Mouse (Mus musculus): ENCODE results near the gene Cdh23.
A peak's percentile ranks its signal among the peaks of the same experiment; 100 is the strongest.

Gene Cdh23

GRCm38 (mm10) chr10:60474549-60474948 is 221.7 kb downstream of the Cdh23 start:
- no peak for DNase-seq (ENCODE audit: low spot score)

- DNase-seq (ENCODE audit: low spot score): no peak
Measured at GRCm38 (mm10) chr10:60473782-60474322, 222.4 kb downstream of the Cdh23 start.

- DNase-seq (ENCODE audit: low spot score): no peak
Measured at GRCm38 (mm10) chr10:60467752-60468151, 228.5 kb downstream of the Cdh23 start.

GRCm38 (mm10) chr10:60463953-60464647 is 232.2 kb downstream of the Cdh23 start:
- no peak for DNase-seq (ENCODE audit: low spot score)

- no peak for DNase-seq (ENCODE audit: low spot score)
Measured at GRCm38 (mm10) chr10:60456662-60457397, 239.5 kb downstream of the Cdh23 start.

- no peak for DNase-seq (ENCODE audit: low spot score)
Measured at GRCm38 (mm10) chr10:60455193-60455592, 241.1 kb downstream of the Cdh23 start.

DNA sequence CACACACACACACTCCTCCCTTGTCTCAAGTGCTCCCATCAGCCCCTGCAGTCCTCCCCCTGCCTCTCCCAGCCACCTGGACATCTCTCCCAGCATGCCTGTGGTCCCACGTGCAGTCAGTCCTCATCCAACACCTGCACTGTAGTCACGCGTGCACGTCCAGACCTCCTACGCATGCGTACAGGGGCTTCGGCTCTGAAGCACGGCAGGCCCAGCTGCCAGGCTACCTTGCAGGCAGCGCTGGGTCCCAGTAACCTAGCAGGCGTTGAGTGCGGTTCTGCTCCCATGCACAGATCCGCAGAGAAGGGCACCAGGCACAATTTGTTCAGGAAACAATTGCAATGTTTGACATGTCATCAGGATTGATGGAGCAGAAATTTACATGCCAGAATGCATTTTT is 249.1 kb downstream of the Cdh23 start:
- DNase-seq (ENCODE audit: low spot score): no peak

DNA sequence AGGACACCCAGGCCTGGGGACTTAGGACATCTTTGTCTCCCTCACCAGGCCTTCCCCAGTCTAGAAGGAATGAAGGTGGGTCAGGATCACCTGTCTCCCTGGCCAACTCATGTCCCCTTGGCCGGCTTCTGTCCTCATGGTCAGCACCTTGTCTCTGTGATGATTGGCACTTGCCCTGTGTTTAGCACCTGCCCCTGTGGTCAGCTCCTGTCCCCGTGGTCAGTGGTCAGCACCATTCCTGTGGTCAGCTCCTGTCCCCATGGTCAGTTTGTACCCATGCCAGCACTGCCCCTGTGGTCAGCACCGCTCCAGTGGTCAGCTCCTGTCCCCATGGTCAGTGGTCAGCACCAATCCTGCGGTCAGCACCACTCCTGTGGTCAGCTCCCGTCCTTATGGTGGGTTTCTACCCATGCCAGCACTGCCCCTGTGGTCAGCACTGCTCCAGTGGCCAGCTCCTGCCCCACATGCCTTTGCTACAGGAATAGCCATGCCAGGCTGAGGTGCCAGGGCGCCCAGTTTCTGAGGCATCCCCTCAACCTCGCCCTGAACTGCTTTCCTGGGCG is 251.2 kb downstream of the Cdh23 start:
- peak; percentile 24 for DNase-seq (ENCODE audit: low spot score)

DNA sequence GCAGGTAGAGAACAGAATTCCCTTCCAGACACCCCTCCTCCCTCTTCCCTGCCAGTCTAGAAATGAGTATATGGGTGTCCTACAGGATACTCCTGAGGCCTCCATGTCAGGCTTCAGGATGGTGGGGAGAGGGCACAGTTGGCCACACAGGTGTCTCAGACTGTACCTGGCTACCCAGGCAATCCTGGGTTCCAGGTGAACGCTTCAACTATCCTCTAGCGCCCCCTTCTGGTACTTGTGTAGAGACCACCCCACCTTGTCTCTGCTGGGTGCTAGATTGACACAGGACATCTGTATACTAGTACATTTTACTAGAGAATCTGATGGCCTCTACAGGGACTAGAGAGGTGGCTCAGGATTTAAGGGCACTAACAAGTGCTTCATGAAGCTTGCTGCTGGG is 253.2 kb downstream of the Cdh23 start:
- no peak for DNase-seq (ENCODE audit: low spot score)

GRCm38 (mm10) chr10:60442321-60442720 is 254.0 kb downstream of the Cdh23 start:
- no peak for DNase-seq (ENCODE audit: low spot score)

- DNase-seq (ENCODE audit: low spot score): no peak
Measured at GRCm38 (mm10) chr10:60432679-60433078, 263.6 kb downstream of the Cdh23 start.

GRCm38 (mm10) chr10:60430591-60430990 is 265.7 kb downstream of the Cdh23 start:
- no peak for DNase-seq (ENCODE audit: low spot score)

DNA sequence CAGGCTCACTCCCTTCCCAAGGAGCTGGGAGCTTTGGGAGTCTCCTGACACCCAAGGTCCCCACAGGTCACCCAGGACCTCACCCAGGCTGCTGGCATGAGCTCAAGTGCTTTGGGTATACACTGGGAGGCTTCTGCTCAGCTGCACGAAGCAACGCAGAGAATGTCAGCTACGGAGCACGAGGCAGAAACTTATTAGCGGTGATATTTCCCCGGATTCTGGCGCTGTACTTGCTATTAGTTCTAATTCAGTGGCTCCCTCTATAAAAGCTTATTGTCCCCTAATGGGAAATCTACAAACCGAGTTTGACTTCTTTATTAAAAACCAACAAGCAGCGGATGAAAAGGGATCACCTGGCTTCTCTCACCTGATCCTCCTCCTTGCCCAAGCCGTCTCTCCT is 266.3 kb downstream of the Cdh23 start:
- no peak for DNase-seq (ENCODE audit: low spot score)

DNA sequence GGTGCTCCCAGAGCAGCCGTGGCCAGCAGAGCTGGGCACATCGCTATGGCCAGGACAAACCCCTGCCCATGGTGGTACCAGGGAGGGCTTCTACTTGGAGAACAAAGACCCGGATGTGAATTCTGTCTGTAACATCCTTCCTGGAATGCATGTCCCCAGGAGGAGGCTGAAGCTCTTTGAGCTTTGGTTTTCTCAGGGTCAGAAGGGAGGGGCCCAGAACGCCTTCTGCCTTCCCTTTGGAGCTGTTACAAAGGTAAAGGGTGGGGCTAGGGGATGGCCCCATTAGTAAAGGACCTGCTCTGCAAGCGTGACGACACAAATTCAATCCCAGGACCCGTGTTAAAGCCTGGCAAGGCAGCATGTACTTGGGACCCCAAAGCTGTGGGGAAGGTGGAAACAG is 273.5 kb downstream of the Cdh23 start:
- DNase-seq (ENCODE audit: low spot score): no peak

DNA sequence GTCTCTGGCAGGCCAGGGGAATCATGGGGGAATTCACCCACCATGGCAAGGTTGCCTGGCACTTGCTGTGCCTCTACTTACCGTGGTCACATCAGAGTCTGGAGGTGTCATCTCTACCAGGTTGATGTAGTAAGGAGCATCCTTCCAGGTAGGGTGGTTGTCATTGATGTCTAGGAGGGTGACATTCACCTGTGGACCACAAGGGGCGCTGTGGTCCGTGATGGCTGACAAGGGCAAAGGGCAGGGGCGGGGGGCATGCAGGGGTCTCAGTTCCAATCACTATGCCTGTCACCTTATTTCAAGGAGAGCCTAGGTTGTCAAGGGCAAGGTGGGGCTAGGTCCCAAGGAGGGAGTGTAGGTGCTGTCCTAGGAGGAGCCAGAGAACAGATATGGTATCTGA is 276.7 kb downstream of the Cdh23 start:
- no peak for DNase-seq (ENCODE audit: low spot score)

DNA sequence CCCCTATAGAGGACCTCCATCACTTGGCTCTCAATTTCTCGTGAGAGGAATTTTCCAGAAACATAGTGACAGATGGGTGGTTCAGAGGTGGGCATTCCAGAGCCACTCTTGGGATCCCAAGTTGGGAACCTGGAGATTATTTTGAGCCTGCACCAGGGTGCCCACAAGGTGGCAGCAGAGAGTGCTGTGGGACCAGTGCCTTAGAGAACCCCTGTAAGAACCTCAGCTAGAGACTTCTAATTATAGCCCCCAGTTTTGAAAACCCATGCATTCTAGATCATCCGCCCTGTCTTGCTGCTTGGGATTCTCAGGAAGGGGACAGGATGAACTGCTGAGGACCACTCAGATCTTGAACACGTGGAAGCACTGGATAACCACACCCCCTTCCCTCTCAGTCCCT is 278.2 kb downstream of the Cdh23 start:
- DNase-seq (ENCODE audit: low spot score): peak; percentile 72

GRCm38 (mm10) chr10:60417041-60417440 is 279.2 kb downstream of the Cdh23 start:
- DNase-seq (ENCODE audit: low spot score): no peak

DNA sequence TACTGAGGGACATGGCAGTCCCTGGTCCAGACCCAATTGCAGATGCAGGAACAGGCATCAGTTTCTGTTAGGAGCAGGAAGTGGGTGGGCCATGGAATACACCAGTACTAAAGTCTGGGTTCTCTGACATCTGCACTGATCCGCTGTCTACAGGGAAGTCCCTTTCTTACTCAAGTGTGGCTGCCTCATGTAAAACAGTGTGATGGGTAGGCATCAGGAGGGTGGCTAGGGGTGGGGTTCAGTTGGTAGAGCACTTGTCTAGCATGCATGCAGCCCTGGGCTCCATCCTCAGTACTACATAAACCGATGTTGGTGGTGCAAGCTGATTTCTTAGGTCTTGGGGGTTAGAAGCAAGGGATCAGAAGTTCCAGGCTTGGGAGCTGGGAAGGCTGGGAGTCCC is 282.5 kb downstream of the Cdh23 start:
- DNase-seq (ENCODE audit: low spot score): no peak

DNA sequence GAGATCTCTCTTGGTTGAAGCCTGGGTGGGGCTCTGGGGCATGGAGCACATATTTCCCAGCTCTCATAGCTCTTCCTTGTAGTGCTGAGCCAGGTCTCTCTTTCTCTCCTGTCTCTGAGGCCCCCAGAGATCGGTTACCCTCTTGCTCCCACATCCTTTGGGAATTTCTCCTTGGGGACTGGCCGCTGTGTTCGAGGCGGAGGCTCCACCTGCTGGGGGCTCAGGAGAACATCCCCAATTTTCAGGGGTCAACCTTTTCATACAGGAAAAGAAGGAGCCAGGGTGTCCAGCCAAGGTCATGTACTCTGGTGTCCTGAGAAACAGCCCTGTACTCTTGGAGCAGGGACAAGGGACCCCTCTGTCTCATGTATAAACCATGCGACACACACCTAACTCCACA is 284.5 kb downstream of the Cdh23 start:
- no peak for DNase-seq (ENCODE audit: low spot score)

GRCm38 (mm10) chr10:60407831-60408230 is 288.5 kb downstream of the Cdh23 start:
- peak; percentile 68 for DNase-seq (ENCODE audit: low spot score)

DNA sequence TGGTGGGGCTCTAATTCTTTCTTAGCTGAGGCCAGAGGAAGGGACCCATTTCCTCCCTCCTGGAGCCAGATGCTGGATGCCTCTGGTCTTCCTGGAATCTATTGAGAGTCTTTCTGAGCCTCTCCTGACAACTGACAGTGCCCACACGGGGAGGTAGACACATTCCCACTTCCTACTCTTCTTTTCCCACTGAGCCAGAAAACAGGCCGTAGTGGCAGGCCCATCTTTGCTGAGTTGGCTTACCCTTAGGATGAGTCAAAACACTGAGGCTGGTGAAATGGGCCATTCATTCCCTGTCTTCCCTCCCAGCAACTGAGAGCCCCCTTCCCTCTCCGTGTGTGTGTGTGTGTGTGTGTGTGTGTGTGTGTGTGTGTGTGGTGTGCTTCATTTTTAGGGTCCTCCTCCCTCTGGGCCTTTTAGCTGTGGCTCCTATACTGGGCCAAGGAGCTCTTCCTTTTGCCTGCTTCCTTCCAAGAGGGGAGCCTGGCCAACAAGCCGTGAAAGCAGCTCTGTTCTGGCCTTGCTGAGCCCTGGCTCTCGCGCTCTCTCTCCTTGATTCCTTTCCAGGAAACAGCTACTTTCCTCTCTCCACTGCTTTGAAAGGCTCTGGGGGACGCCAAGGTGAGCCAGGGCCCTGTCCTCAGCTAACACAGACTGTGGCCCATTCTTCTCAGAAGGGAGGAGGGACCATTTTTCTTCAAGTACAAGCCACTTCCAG is 290.7 kb downstream of the Cdh23 start:
- DNase-seq (ENCODE audit: low spot score): peak; percentile 56

GRCm38 (mm10) chr10:60400507-60401295 is 295.6 kb downstream of the Cdh23 start:
- DNase-seq (ENCODE audit: low spot score): no peak
